Mouse (Mus musculus) testis, adult 2 months (tissue): Measurements from ENCODE around the gene Sergef. TPM values are rescaled to one million over a fixed set of nuclear protein-coding genes. Genes with fewer than 3 reads are reported as not detected.

ENCODE experiments used
- H3K27ac ChIP-seq: fragments of 200-500 bp; 2 replicates; pipeline ENCODE4 v1.5.1; 2012; ENCODE audit warnings: low read depth, low read length; ENCODE audit not compliant: control insufficient read depth, insufficient read depth
- H3K27me3 ChIP-seq: fragments of 200-500 bp; 2 replicates; pipeline ENCODE4 v1.6.1; 2012; ENCODE audit warnings: mild to moderate bottlenecking, low read length, moderate library complexity; ENCODE audit not compliant: control insufficient read depth, insufficient read depth
- H3K36me3 ChIP-seq: fragments of 200-500 bp; 2 replicates; pipeline ENCODE4 v1.6.1; 2012; ENCODE audit warnings: mild to moderate bottlenecking, low read length; ENCODE audit not compliant: control insufficient read depth, insufficient read depth
- H3K4me1 ChIP-seq: fragments of 200-500 bp; 2 replicates; pipeline ENCODE4 v1.6.1; 2012; ENCODE audit warnings: low read length; ENCODE audit not compliant: control insufficient read depth, insufficient read depth
- H3K4me3 ChIP-seq: fragments of 200-500 bp; 2 replicates; pipeline ENCODE4 v1.5.1; 2012; ENCODE audit warnings: low read depth, mild to moderate bottlenecking, low read length, moderate library complexity, mixed read lengths; ENCODE audit not compliant: control insufficient read depth
- CTCF ChIP-seq: fragments of 200-500 bp; IDR thresholded peaks from 2 replicates; pipeline ENCODE4 v1.5.1; 2012; ENCODE audit warnings: low read depth, mild to moderate bottlenecking, inconsistent platforms, low read length, moderate library complexity; ENCODE audit not compliant: control insufficient read depth, insufficient read depth, insufficient replicate concordance
- POLR2A ChIP-seq: fragments of 200-500 bp; IDR thresholded peaks from 2 replicates; pipeline ENCODE4 v1.6.1; 2012; ENCODE audit warnings: low read depth, mild to moderate bottlenecking, inconsistent platforms, low read length, moderate library complexity; ENCODE audit not compliant: control insufficient read depth
- polyA plus RNA-seq: library from polyadenylated mRNA; depleted of rRNA; stranded (reverse); fragments of >200 nt; gene quantifications from 2 replicates; pipeline ENCODE4 v1.2.3, GENCODE M21; 2012

Sergef gene
- polyA plus RNA-seq, 1 experiment = 7.7 TPM

DNA sequence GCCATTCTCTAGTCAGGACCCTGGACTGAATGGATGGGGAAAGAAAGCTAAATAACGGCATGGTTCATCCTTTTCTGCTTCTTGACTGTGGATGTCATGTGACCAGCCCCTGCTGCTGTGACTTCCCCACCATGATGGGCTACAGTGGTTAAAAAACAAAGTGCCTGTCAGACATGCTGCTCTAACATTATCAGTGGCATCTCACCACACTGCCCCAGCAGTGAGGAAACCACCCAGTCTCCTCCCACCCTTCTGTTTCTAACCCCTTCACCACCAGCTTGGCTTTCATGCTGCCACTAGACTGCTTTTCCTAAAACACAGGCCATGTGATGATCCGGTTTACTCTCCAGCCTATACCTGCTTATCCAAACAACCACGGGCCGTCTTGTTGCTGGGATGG, 140.0 kb downstream of the Sergef start:
- Histone ChIP-seq H3K4me3 (no peak overlapping the region), H3K36me3 (no peaks in the 10 kb centered on the region), H3K27ac (no peak overlapping the region), H3K4me1 (no peaks in the 10 kb centered on the region), H3K27me3 (no peaks in the 10 kb centered on the region)
- no peak for TF ChIP-seq CTCF
- TF ChIP-seq POLR2A = no peak

DNA sequence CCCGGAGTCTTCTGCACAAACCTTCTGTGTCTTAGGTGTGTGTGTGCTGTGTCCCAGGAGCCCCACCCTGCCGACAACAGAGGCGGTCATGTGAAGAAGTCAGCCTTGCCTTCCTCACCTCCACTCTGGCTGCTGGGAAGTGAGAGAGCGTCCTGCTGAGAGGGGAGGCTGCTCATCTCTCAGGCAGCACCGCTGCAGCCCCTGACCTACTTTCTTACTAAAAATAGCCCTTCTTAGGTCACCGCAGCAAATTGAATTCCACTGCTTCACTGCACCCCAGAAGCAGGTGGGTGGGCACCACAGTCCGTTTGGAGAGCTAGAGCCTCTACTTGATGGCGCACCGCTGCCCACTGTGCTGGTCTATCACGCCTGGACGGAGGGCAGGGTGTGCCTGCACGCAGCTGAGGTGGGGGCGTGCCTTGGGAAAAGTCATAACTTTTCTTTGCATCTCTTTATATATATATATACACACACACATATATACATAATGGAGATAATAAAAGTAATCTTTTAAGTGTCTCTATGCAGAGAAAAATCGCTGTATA, 147.4 kb downstream of the Sergef start:
- H3K36me3 ChIP-seq = no peaks in the 10 kb centered on the region

DNA sequence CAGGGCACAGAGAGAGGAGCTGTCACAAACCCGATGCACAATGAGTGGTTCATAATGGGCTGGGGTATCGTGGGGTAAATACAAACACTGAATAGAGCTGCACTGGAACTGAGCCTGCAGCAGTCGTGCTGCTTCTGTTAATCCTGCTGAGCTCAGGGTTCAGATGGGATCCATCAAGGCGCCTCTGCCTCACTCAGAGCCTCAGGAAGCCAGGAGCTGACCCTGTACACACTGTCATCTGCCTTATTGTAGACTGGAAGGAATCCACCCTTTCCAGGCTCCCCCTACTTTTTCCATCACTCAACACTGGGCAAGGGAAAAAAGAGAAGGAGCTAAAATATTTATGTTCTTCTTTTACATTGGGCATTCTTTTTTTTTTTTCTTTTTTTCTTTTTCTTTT, 152.3 kb downstream of the Sergef start:
- H3K4me3 ChIP-seq = no peak overlapping the region
- H3K27me3 ChIP-seq = no peaks in the 10 kb centered on the region

More for the DNA sequence above, 147.4 kb downstream of the Sergef start:
- Histone ChIP-seq H3K27ac (no peak overlapping the region), H3K27me3 (no peaks in the 10 kb centered on the region), H3K4me3 (no peak overlapping the region), H3K4me1 (no peaks in the 10 kb centered on the region)
- TF ChIP-seq CTCF (no peak), POLR2A (no peak)

DNA sequence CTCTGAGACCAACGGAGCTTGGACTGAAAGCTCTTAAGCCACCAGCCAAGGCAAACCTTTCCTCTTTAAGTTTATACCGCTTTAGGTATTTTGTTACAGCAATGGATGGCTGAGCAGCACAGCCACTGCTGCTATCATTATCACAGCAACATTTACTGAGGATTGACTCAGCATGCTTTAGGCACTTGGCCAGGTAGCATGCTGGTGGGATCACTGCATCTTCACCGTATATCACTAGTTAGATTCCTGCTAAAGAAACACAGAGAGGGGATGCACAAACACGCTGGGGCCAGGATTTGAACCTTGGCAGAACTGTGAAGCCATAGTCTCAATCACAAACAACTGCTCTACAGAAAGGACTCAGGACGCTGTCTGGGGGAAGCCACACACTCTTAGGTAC, 152.8 kb downstream of the Sergef start:
- Histone ChIP-seq H3K27me3 (no peaks in the 10 kb centered on the region), H3K36me3 (no peaks in the 10 kb centered on the region), H3K27ac (no peak overlapping the region)

More for the DNA sequence above, 152.3 kb downstream of the Sergef start:
- Histone ChIP-seq H3K36me3 (no peaks in the 10 kb centered on the region), H3K27ac (no peak overlapping the region), H3K4me1 (no peaks in the 10 kb centered on the region)
- TF ChIP-seq POLR2A (no peak), CTCF (no peak)

DNA sequence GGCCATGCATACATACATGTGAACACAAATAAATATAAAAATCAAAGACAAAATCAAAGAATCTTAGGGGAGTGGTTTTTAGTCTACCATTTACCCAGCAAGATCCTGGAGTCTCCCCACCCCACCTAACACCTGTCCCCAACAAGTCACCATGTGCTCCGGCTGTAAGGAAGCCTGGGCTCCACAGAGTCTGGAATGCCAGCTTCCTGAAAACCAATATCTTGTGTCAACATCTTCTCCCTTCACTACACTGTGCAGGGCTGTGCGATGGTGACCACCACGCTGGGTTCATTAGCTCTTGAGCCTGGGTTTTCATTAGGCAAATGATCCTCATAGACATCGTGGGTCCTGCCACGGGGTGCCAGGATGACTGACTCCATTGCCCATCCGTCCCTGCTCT, 155.4 kb downstream of the Sergef start:
- H3K36me3 ChIP-seq = no peaks in the 10 kb centered on the region
- peaks cover 4% of the 10 kb centered on the region for H3K4me1 ChIP-seq
- no peak for TF ChIP-seq CTCF
- TF ChIP-seq POLR2A = no peak
- no peak overlapping the region for H3K27ac ChIP-seq
- no peaks in the 10 kb centered on the region for H3K27me3 ChIP-seq
- H3K4me3 ChIP-seq = no peak overlapping the region

More for the DNA sequence above, 152.8 kb downstream of the Sergef start:
- no peak overlapping the region for H3K4me3 ChIP-seq
- TF ChIP-seq CTCF (no peak), POLR2A (no peak)
- no peaks in the 10 kb centered on the region for H3K4me1 ChIP-seq

DNA sequence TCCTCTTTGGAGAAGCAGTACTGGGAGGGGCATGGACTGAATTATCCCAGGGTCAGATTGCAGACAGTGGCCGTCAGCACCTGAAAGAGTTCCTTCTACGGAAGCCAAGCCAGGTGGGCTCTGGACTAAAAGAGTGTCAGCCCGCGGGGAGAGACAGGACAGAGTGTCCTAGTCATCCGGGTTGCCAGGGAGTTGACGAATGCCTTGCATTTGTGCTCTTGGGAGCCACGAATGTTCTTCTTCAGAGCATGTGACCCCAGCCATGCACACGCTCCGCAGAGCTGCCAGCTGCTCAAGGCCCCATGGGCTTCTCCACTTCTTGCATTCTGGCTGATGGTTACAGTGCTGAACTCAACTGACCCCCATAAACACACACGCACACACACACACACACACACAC, 156.6 kb downstream of the Sergef start:
- H3K4me3 ChIP-seq = no peak overlapping the region
- no peaks in the 10 kb centered on the region for H3K27me3 ChIP-seq
- no peak overlapping the region for H3K27ac ChIP-seq
- H3K36me3 ChIP-seq = no peaks in the 10 kb centered on the region
- TF ChIP-seq CTCF = no peak
- TF ChIP-seq POLR2A = no peak
- peaks cover 4% of the 10 kb centered on the region for H3K4me1 ChIP-seq

DNA sequence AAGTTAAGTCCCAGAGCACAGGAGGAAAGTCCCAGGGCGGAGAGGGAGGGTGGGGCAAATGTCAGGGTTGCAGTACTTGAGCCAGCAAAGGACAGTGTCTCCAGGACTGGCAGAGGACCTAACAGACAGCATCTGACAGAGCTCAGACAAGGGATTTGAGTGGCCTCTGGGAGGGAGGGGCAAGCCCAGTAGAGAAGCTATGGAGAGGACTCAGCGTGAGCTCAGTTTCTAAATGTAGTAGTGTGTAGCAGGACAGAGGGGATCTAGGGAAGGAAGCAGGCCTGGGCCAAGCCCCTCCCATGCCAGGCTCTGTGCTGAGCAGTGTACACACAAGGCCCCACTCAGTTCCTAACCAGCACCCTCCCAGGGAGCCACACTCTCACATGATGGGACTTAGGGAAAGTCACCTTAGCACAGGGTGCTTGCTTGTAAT, 157.5 kb downstream of the Sergef start:
- H3K4me1 ChIP-seq = peaks cover 4% of the 10 kb centered on the region
- TF ChIP-seq CTCF (no peak), POLR2A (no peak)
- no peak overlapping the region for H3K27ac ChIP-seq
- H3K4me3 ChIP-seq = no peak overlapping the region
- no peaks in the 10 kb centered on the region for H3K27me3 ChIP-seq
- H3K36me3 ChIP-seq = no peaks in the 10 kb centered on the region
